Mouse (Mus musculus): ENCODE measurements around the gene Ccdc47.

Gene Ccdc47

GRCm38 (mm10) chr11:106160841-106161721 lies 55.1 kb downstream of the Ccdc47 start, which contains the start of the genes Gm10840 and Limd2:
TSS of gene Gm10840 (plus strand) at chr11:106160850.
TSS of gene Limd2 (minus strand) at chr11:106160860.
- peak; percentile 34 for DNase-seq (ENCODE audit: low spot score)

- DNase-seq (ENCODE audit: low spot score) = peak; percentile 83
These were observed 56.0 kb downstream of the Ccdc47 start for GRCm38 (mm10) chr11:106159921-106160840.

GRCm38 (mm10) chr11:106159216-106159920 lies 56.8 kb downstream of the Ccdc47 start:
- DNase-seq (ENCODE audit: low spot score) = peak; percentile 44

GRCm38 (mm10) chr11:106158930-106159215 lies 57.3 kb downstream of the Ccdc47 start:
- DNase-seq (ENCODE audit: low spot score) = no peak

DNA sequence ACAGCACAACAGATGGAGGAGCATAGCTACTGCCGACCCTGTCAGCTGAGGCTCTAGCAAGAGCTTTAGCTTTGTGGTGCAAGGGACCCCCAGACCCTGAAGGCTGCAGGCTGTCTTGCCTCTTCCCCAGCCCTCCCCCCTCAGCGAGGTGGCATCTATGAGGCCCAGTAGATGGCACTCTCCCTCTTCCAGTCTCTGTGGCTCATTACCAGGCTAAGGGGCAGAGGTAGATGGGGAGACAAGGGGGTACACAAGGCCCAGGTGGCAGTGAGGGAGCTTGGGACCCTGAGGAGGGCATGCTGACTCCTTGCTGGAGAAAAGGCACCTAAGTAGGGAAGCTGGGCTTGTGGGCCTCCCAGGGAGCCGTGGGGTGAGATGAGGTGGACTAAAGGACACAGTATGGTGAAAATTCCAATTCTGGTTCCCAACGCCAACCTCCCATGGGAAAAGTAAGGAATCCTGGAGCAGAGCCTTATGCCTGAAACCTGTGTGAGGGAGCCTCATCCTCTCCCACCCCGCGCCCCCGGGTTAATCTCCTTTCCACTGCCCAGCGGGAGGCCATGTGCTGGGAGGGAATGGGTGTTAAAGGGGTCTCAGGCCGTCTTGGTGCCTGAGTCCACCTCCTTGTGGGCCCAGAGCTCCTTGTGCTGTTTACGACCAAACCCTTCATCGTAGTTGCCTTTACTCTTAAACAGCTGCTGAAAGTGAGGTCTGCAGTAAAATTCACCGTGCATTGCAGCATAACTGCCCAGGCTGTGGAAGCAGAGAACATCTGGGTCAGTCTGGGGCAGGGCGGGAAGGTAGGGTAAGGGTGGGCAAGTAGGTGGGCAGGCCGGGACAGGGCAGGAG lies 57.8 kb downstream of the Ccdc47 start:
- no peak for DNase-seq (ENCODE audit: low spot score)

- DNase-seq (ENCODE audit: low spot score) = no peak
These were observed 59.0 kb downstream of the Ccdc47 start for GRCm38 (mm10) chr11:106157154-106157553.

GRCm38 (mm10) chr11:106156257-106156656 lies 59.9 kb downstream of the Ccdc47 start:
- DNase-seq (ENCODE audit: low spot score) = no peak

DNA sequence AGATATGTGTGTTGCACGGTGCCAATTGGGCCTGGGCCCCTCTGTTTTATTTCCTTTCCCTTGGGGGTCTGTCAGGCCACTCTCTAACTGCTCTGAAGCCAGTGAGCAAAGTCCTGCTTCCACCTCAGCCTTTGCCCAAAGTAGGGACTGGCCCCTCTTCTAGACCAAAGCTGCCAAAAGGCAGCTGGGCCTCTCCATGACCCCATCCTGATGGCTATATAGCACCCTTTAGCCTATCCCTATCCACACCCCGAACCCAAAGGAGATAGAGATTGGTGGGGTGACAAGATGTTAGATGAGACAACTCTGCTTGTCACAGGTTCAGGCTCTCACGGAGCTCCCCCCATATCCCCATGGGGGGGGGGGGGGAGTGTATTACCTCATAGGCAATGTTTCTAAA lies 60.4 kb downstream of the Ccdc47 start:
- DNase-seq (ENCODE audit: low spot score) = no peak

GRCm38 (mm10) chr11:106154770-106155169 lies 61.4 kb downstream of the Ccdc47 start:
- no peak for DNase-seq (ENCODE audit: low spot score)

- no peak for DNase-seq (ENCODE audit: low spot score)
These were observed 62.1 kb downstream of the Ccdc47 start for GRCm38 (mm10) chr11:106154091-106154490.

DNA sequence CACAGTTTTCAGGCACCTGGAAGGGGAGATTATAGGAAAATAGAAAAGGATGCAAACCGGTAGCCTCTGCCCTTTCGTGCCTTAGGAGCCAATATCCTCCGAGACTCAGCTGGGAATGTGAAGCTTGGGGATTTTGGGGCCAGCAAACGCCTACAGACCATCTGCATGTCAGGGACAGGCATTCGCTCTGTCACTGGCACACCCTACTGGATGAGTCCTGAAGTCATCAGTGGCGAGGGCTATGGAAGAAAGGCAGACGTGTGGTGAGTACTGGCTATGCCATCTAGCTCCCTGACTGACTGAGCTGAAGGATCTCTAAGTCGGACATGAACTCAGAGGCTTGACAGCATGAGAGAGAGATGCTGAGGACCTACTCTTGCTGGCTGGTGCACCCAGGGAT lies 64.0 kb downstream of the Ccdc47 start:
- no peak for DNase-seq (ENCODE audit: low spot score)

GRCm38 (mm10) chr11:106151219-106151618 lies 64.9 kb downstream of the Ccdc47 start:
- no peak for DNase-seq (ENCODE audit: low spot score)
